Mouse (Mus musculus) intestine, postnatal 0 days (tissue): ENCODE measurements around the gene Myo1a. TPM values are rescaled to one million over a fixed set of nuclear protein-coding genes. Genes with fewer than 3 reads are reported as not detected.

ENCODE experiments used
- ATAC-seq: fragments of 200-750 bp; cut with Nextera tagmentation; 2 replicates; pipeline ENCODE4 v1.8.0; 2017; ENCODE audit warnings: mild to moderate bottlenecking, moderate TSS enrichment, moderate library complexity
- H3K27ac ChIP-seq: fragments of 300-500 bp; sonication (generic); 2 replicates; pipeline ENCODE4 v1.5.1; 2014; ENCODE audit warnings: mild to moderate bottlenecking, low read depth, low read length, moderate library complexity
- H3K27me3 ChIP-seq: fragments of 300-500 bp; sonication (generic); replicated peaks from 2 replicates; pipeline ENCODE4 v1.6.1; 2014; ENCODE audit warnings: low read length, mixed read lengths; ENCODE audit not compliant: control insufficient read depth, insufficient read depth
- H3K36me3 ChIP-seq: fragments of 300-500 bp; sonication (generic); 2 replicates; pipeline ENCODE4 v1.6.1; 2014; ENCODE audit warnings: mild to moderate bottlenecking, moderate library complexity; ENCODE audit not compliant: control insufficient read depth, insufficient read depth
- H3K4me1 ChIP-seq: fragments of 300-500 bp; sonication (generic); replicated peaks from 2 replicates; pipeline ENCODE4 v1.6.1; 2014; ENCODE audit warnings: antibody characterized with exemption, low read length, mixed read lengths; ENCODE audit not compliant: control insufficient read depth, insufficient read depth
- H3K4me2 ChIP-seq: fragments of 300-500 bp; sonication (generic); replicated peaks from 2 replicates; pipeline ENCODE4 v1.6.1; 2014; ENCODE audit warnings: low read depth, mild to moderate bottlenecking, moderate library complexity
- H3K4me3 ChIP-seq: fragments of 300-500 bp; sonication (generic); 2 replicates; pipeline ENCODE4 v1.5.1; 2014; ENCODE audit warnings: low read depth, low read length
- H3K9ac ChIP-seq: fragments of 300-500 bp; sonication (generic); 2 replicates; pipeline ENCODE4 v1.6.1; 2014; ENCODE audit warnings: mild to moderate bottlenecking, low read depth, low read length
- H3K9me3 ChIP-seq: fragments of 300-500 bp; sonication (generic); 2 replicates; pipeline ENCODE4 v1.6.1; 2016; ENCODE audit warnings: mixed run types; ENCODE audit not compliant: control insufficient read depth
- CTCF ChIP-seq: sonication (generic); IDR thresholded peaks from 2 replicates; pipeline ENCODE4 v1.5.1; 2016; ENCODE audit warnings: low read depth, mild to moderate bottlenecking, control low read depth, antibody characterized with exemption, moderate library complexity
- WGBS: fragments of 180-500 bp; shearing (Covaris S2); extraction: QIAGEN DNeasy Blood & Tissue Kit; methylation state at CpG from one replicate; pipeline ENCODE4 v1.1.7; 2014; 5-methylcytosine and 5-hydroxymethylcytosine counted together
- polyA plus RNA-seq: library from polyadenylated mRNA; unstranded; fragments of >200 nt; fragmentation: Nextera tagmentation; extraction: Ambion mirVana; gene quantifications from 2 replicates; pipeline ENCODE4 v1.2.1, GENCODE M21; 2015

Myo1a gene
- polyA plus RNA-seq, 1 experiment from 2014 or later, result 73.8 TPM

DNA sequence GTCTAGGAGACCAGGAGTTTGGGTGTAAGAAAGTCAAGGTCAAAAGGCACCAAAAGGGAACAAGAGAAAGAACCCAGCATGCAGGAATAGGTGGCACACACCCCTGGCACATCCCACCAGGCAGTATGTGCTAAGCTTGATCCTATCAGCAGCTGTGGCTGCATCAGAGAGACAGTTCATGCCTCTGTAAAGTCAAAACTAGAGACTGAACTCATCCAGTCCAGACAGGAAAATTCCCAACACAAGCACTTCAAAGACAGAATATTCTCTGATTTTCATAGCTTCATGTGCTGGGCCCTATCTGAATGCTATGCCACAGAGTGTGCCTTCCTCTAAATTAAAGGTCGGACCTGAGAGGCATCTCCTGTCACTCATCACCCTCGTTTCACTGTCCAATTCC, 32.6 kb downstream of the Myo1a start:
- Histone ChIP-seq H3K27ac (peak overlapping the region; percentile 41; the same call in 1 of the 2 replicates), H3K9me3 (no peaks in the 10 kb centered on the region), H3K4me3 (no peak overlapping the region), H3K4me2 (no peak overlapping the region), H3K36me3 (peaks cover 15% of the 10 kb centered on the region), H3K27me3 (no peaks in the 10 kb centered on the region), H3K9ac (no peak overlapping the region), H3K4me1 (0 out of 2 replicates have a peak, but pooled peaks cover 3% of the 10 kb centered on the region)
- TF ChIP-seq CTCF, result no peak
- 38% methylated on average over 2 of the region's 2 CpGs for WGBS
- ATAC-seq, result no peak

- Histone ChIP-seq H3K9me3 (no peaks in the 10 kb centered on the region), H3K4me2 (peak overlapping the region; percentile 80), H3K36me3 (peaks cover 23% of the 10 kb centered on the region), H3K4me1 (0 out of 2 replicates have a peak, but pooled peaks cover 3% of the 10 kb centered on the region), H3K27ac (peak overlapping the region; percentile 92), H3K27me3 (no peaks in the 10 kb centered on the region), H3K4me3 (peak overlapping the region; percentile 94; the same call in 1 of the 2 replicates), H3K9ac (no peak overlapping the region)
- peak; percentile 83 for ATAC-seq
- 19% methylated on average over 13 of the region's 13 CpGs for WGBS
- TF ChIP-seq CTCF, result peak; percentile 87
Observed at GRCm38 (mm10) chr10:127738151-127738882, 33.3 kb downstream of the Myo1a start.

DNA sequence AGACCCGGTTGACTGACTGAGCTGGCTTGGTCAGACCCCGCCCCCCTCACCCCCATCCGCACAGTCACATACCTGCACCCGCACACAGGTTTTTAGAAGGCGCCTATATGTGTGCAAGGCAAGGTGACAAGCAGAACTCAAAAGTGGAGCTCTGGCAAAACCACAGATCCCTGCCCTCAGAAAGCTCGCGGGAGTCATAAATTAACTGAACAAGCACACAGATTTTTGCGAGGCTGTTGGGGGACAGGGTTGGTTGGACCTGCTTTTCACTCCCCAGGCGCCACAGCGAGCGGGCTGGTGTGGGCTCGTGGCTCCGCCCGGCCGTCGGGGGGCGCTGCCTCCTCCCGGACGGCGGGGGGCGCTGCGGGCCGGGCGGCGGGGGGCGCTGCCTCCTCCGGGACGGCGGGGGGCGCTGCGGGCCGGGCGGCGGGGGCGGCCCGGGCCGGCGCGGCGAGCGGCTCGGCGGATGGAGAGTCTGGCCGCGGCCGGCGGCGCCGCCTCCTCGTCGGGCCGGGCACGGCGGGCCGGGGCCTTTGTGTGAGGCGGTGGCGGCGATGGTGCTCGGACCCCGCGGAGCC, 34.2 kb downstream of the Myo1a start, which contains the start of gene Zbtb39:
Zbtb39 (plus strand) TSS at position 456 of the 578 bp plus-strand sequence.
- Histone ChIP-seq H3K36me3 (peaks cover 32% of the 10 kb centered on the region), H3K4me1 (0 out of 2 replicates have a peak, but pooled peaks cover 3% of the 10 kb centered on the region), H3K27me3 (no peaks in the 10 kb centered on the region), H3K4me3 (peak within 1 kb of the TSS; percentile 94), H3K27ac (peak within 1 kb of the TSS; percentile 92), H3K9me3 (no peaks in the 10 kb centered on the region), H3K9ac (peak within 1 kb of the TSS; percentile 98), H3K4me2 (peak within 1 kb of the TSS; percentile 80)
- ATAC-seq, result peak; percentile 57
- WGBS, result under 1% methylated on average over 51 of the region's 61 CpGs
- peak; percentile 72 for TF ChIP-seq CTCF

DNA sequence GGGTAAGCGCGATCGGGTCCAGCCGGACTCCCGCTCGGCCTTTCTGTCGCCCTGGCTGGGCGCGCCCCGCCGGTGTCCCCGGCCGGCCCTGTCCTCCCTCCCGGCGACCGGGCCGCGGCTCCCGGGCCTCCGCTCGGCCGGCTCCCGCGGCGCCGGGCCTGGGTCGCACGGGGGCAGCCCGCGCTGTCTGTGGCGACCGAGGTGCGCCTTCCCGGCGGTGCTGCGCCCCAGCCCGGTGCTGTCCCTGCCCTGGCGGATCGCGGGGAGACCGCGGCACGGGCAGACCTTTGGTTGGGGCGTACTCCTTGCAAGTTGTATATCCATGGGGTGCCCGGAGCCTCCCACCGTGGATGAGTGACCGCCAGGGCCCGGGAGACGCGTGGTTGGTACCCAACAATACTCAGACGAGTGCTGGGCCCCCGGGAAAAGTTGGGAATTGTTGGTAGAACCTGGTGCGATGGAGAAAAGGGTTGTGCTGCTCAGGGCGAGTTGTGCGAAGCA, 34.7 kb downstream of the Myo1a start:
- Histone ChIP-seq H3K9ac (peak overlapping the region; percentile 98), H3K27ac (peak overlapping the region; percentile 92), H3K9me3 (no peaks in the 10 kb centered on the region), H3K4me1 (0 out of 2 replicates have a peak, but pooled peaks cover 3% of the 10 kb centered on the region), H3K27me3 (no peaks in the 10 kb centered on the region), H3K4me3 (peak overlapping the region; percentile 94), H3K4me2 (peak overlapping the region; percentile 80), H3K36me3 (peaks cover 37% of the 10 kb centered on the region)
- WGBS, result under 1% methylated on average over 51 of the region's 55 CpGs
- peak; percentile 24 for ATAC-seq
- TF ChIP-seq CTCF, result peak; percentile 5; the same call in 1 of the 2 replicates

DNA sequence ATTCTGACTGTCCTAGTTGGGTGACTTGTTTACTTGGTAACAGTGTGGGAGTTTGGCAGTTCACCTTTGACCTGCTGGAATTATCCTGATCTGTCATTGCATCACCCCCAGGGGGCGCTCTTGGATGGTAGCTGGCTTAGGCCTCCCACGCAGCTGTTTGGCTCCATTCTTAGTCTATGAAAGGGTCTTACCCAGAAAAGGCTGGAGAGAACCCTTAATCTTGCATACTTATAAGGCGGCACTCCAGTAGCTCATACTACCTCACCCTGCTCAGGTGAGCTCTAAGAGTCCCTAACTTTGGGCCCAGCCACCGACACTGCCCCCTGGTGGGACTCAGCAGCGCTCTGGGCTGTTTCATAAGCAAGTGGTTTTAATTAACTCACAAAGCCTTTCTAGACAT, 39.7 kb downstream of the Myo1a start:
- ATAC-seq, result no peak
- peak; percentile 80 for TF ChIP-seq CTCF
- Histone ChIP-seq H3K4me1 (0 out of 2 replicates have a peak, but pooled peaks cover 8% of the 10 kb centered on the region), H3K36me3 (peaks cover 58% of the 10 kb centered on the region), H3K27ac (peak overlapping the region; percentile 0; the same call in 1 of the 2 replicates), H3K9ac (no peak overlapping the region), H3K4me3 (no peak overlapping the region), H3K4me2 (no peak overlapping the region), H3K27me3 (no peaks in the 10 kb centered on the region), H3K9me3 (no peaks in the 10 kb centered on the region)
- WGBS, result 62% methylated on average over 5 of the region's 5 CpGs

GRCm38 (mm10) chr10:127745886-127746285, 40.9 kb downstream of the Myo1a start:
- no peaks in the 10 kb centered on the region for H3K9me3 ChIP-seq
- H3K4me2 ChIP-seq, result no peak overlapping the region
- TF ChIP-seq CTCF, result no peak
- H3K36me3 ChIP-seq, result peaks cover 58% of the 10 kb centered on the region
- H3K4me1 ChIP-seq, result 0 out of 2 replicates have a peak, but pooled peaks cover 8% of the 10 kb centered on the region
- 75% methylated on average over 5 of the region's 5 CpGs for WGBS
- no peak for ATAC-seq
- no peak overlapping the region for H3K27ac ChIP-seq
- H3K27me3 ChIP-seq, result no peaks in the 10 kb centered on the region
- no peak overlapping the region for H3K9ac ChIP-seq
- no peak overlapping the region for H3K4me3 ChIP-seq
